Mouse (Mus musculus) lung, postnatal 0 days (tissue): ENCODE results near the gene Tmem8. TPM values are rescaled to one million over a fixed set of nuclear protein-coding genes. Genes with fewer than 3 reads are reported as not detected.
"Not testable (repeated sequence)": the region's sequence is repeated elsewhere in the genome, so short reads cannot be mapped to it uniquely, and the experiment has no call there.

ENCODE experiments used
- ATAC-seq: fragments of 200-750 bp; cut with Nextera tagmentation; 2 replicates; pipeline ENCODE4 v1.8.0; 2017; ENCODE audit warnings: moderate library complexity
- DNase-seq: peaks from one replicate; pipeline ENCODE4 v3.0.0-alpha.2; 2016; ENCODE audit warnings: low spot score
- H3K27ac ChIP-seq: fragments of 300-500 bp; sonication (generic); 2 replicates; pipeline ENCODE4 v1.5.1; 2014; ENCODE audit warnings: antibody characterized with exemption, mild to moderate bottlenecking, low read length, mixed read lengths
- H3K27me3 ChIP-seq: fragments of 300-500 bp; sonication (generic); replicated peaks from 2 replicates; pipeline ENCODE4 v1.6.1; 2014; ENCODE audit warnings: low read length, mixed read lengths; ENCODE audit not compliant: insufficient read depth
- H3K36me3 ChIP-seq: fragments of 300-500 bp; sonication (generic); 2 replicates; pipeline ENCODE4 v1.6.1; 2014; ENCODE audit warnings: low read length, mixed read lengths; ENCODE audit not compliant: insufficient read depth
- H3K4me1 ChIP-seq: fragments of 300-500 bp; sonication (generic); 2 replicates; pipeline ENCODE4 v1.6.1; 2014; ENCODE audit warnings: antibody characterized with exemption, low read depth, low read length, mixed read lengths; ENCODE audit not compliant: insufficient read depth
- H3K4me2 ChIP-seq: fragments of 300-500 bp; sonication (generic); replicated peaks from 2 replicates; pipeline ENCODE4 v1.6.1; 2014; ENCODE audit warnings: low read depth, mild to moderate bottlenecking, low read length, moderate library complexity, mixed read lengths
- H3K4me3 ChIP-seq: fragments of 300-500 bp; sonication (generic); 2 replicates; pipeline ENCODE4 v1.5.1; 2014; ENCODE audit warnings: low read depth, low read length
- H3K9ac ChIP-seq: fragments of 300-500 bp; sonication (generic); replicated peaks from 2 replicates; pipeline ENCODE4 v1.6.1; 2014; ENCODE audit warnings: low read depth, mild to moderate bottlenecking
- H3K9me3 ChIP-seq: fragments of 300-500 bp; sonication (generic); 2 replicates; pipeline ENCODE4 v1.6.1; 2016; ENCODE audit warnings: low read length, mixed read lengths
- CTCF ChIP-seq: IDR thresholded peaks from 2 replicates; pipeline ENCODE4 v1.5.1; 2016; ENCODE audit warnings: antibody characterized with exemption, mild to moderate bottlenecking
- EP300 ChIP-seq: IDR thresholded peaks from 2 replicates; pipeline ENCODE4 v1.6.1; 2016; ENCODE audit warnings: antibody characterized with exemption, mild to moderate bottlenecking, control low read depth
- whole genome bisulfite sequencing: fragments of 180-500 bp; shearing (Covaris S2); extraction: QIAGEN DNeasy Blood & Tissue Kit; methylation state at CpG from one replicate; pipeline ENCODE4 v1.1.7; 2014; 5-methylcytosine and 5-hydroxymethylcytosine counted together
- polyA plus RNA-seq: library from polyadenylated mRNA; unstranded; fragments of >200 nt; fragmentation: Nextera tagmentation; extraction: Ambion mirVana; gene quantifications from 2 replicates; pipeline ENCODE4 v1.2.1, GENCODE M21; 2015

Tmem8 gene
- polyA plus RNA-seq, 1 experiment from 2014 or later = 7.9 TPM

DNA sequence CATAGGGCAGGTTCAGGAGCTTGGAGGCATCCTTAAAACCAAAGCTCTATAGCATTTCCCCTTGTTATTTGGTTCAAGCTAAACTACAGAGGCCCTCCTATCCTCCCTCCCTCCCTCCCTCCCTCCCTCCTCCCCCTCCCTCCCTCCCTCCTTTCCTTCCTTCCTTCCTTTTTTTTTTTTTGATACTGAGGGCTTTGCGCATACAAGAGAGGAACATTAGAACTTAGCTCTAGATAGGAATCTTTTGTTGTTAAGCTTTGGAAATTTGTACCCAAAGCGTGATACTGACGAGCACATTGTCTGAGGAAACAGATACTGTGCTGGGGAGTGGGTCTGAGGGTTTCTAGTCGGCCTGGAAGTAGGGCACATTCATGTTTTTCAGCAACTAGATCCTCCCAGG lies 7.5 kb upstream of the Tmem8 start:
- no peak overlapping the region for H3K4me3 ChIP-seq
- ATAC-seq (no peak), DNase-seq (no peak)
- WGBS = 39% methylated on average over 4 of the region's 4 CpGs
- no peaks in the 10 kb centered on the region for H3K9me3 ChIP-seq
- no peak overlapping the region for H3K27ac ChIP-seq
- H3K4me1 ChIP-seq = no peaks in the 10 kb centered on the region
- H3K36me3 ChIP-seq = no peaks in the 10 kb centered on the region
- H3K4me2 ChIP-seq = no peak overlapping the region
- H3K9ac ChIP-seq = no peak overlapping the region
- no peak for TF ChIP-seq CTCF
- no peak for TF ChIP-seq EP300
- H3K27me3 ChIP-seq = no peaks in the 10 kb centered on the region

GRCm38 (mm10) chr17:26110156-26110555 lies 2.9 kb upstream of the Tmem8 start:
- H3K4me2 ChIP-seq = no peak overlapping the region
- H3K9me3 ChIP-seq = no peaks in the 10 kb centered on the region
- TF ChIP-seq CTCF (no peak), EP300 (no peak)
- 28% methylated on average over 4 of the region's 4 CpGs for WGBS
- no peak for DNase-seq
- no peaks in the 10 kb centered on the region for H3K4me1 ChIP-seq
- no peaks in the 10 kb centered on the region for H3K36me3 ChIP-seq
- no peak overlapping the region for H3K4me3 ChIP-seq
- H3K9ac ChIP-seq = no peak overlapping the region
- no peak for ATAC-seq
- peaks cover 24% of the 10 kb centered on the region for H3K27me3 ChIP-seq
- H3K27ac ChIP-seq = no peak overlapping the region

- Histone ChIP-seq H3K4me2 (no peak overlapping the region), H3K4me1 (no peaks in the 10 kb centered on the region), H3K36me3 (no peaks in the 10 kb centered on the region), H3K4me3 (no peak overlapping the region), H3K27ac (no peak overlapping the region), H3K27me3 (peaks cover 29% of the 10 kb centered on the region), H3K9me3 (no peaks in the 10 kb centered on the region), H3K9ac (no peak overlapping the region)
- 10% methylated on average over 4 of the region's 4 CpGs for WGBS
- DNase-seq (no peak), ATAC-seq (no peak)
- TF ChIP-seq EP300 = no peak
- TF ChIP-seq CTCF = no peak
Observed at GRCm38 (mm10) chr17:26111024-26111423, 2.1 kb upstream of the Tmem8 start.

DNA sequence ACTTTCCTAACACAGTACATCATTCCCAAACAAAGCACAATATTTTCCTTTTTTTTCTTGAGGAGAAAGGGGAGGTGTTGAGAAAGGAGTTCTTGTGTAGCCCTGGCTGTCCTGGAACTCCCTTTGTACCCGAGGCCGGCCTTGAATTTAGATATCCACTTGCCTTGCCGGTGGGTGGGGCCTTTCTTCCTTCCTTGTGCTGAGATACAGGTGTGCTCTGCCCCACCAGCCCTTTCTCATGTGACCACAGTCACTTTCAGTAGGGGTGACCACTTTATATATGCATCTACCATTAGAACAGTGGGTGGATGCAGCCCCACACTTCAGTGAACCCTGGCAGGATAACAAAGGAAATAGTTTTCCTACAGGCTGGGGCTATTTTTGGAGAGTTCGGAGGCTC lies 1.4 kb upstream of the Tmem8 start:
- Histone ChIP-seq H3K4me3 (no peak overlapping the region), H3K27ac (no peak overlapping the region), H3K9ac (no peak overlapping the region), H3K4me1 (no peaks in the 10 kb centered on the region), H3K4me2 (no peak overlapping the region), H3K27me3 (peaks cover 29% of the 10 kb centered on the region), H3K9me3 (no peaks in the 10 kb centered on the region), H3K36me3 (no peaks in the 10 kb centered on the region)
- no peak for ATAC-seq
- DNase-seq = no peak
- 16% methylated on average over 4 of the region's 4 CpGs for WGBS
- TF ChIP-seq CTCF = no peak
- no peak for TF ChIP-seq EP300

GRCm38 (mm10) chr17:26112751-26113150 lies 348 bp upstream of the Tmem8 start:
- Histone ChIP-seq H3K27me3 (peaks cover 29% of the 10 kb centered on the region), H3K4me3 (peak overlapping the region; percentile 62), H3K4me2 (peak overlapping the region; percentile 93), H3K9ac (no peak overlapping the region), H3K36me3 (no peaks in the 10 kb centered on the region), H3K4me1 (no peaks in the 10 kb centered on the region), H3K27ac (no peak overlapping the region), H3K9me3 (no peaks in the 10 kb centered on the region)
- 19% methylated on average over 14 of the region's 14 CpGs for WGBS
- ATAC-seq = no peak
- no peak for DNase-seq
- no peak for TF ChIP-seq CTCF

- ATAC-seq (no peak), DNase-seq (no peak)
- peak overlapping the region; percentile 93 for H3K4me2 ChIP-seq
- H3K4me3 ChIP-seq = peak overlapping the region; percentile 62
- TF ChIP-seq EP300 = no peak
- TF ChIP-seq CTCF = no peak
- no peaks in the 10 kb centered on the region for H3K4me1 ChIP-seq
- H3K9ac ChIP-seq = 0 out of 2 replicates have a peak overlapping the region, but pooled peaks have one; percentile 5
- no peaks in the 10 kb centered on the region for H3K36me3 ChIP-seq
- H3K9me3 ChIP-seq = no peaks in the 10 kb centered on the region
- no peak overlapping the region for H3K27ac ChIP-seq
- H3K27me3 ChIP-seq = peaks cover 29% of the 10 kb centered on the region
- WGBS = 16% methylated on average over 8 of the region's 8 CpGs
Observed at GRCm38 (mm10) chr17:26114061-26114460, 962 bp downstream of the Tmem8 start.

DNA sequence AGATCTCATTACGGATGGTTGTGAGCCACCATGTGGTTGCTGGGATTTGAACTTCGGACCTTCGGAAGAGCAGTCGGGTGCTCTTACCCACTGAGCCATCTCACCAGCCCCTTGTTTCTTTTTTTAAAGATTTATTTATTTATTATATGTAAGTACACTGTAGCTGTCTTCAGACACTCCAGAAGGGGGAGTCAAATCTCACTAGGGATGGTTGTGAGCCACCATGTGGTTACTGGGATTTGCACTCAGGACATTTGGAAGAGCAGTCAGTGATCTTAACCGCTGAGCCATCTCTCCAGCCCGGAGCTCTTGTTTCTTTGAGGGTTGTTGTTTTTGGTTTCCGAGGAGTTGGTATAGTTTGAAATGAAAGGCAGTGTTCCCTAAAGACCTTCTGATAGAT lies 1.4 kb downstream of the Tmem8 start:
- not testable (repeated sequence) for H3K4me1 ChIP-seq, DNase-seq, H3K4me2 ChIP-seq, H3K9ac ChIP-seq, H3K9me3 ChIP-seq, H3K4me3 ChIP-seq, H3K36me3 ChIP-seq, ATAC-seq, H3K27ac ChIP-seq
- TF ChIP-seq CTCF = 0 out of 2 replicates have a peak, but pooled peaks have one; percentile 2
- 61% methylated on average over 7 of the region's 7 CpGs for WGBS
- peaks cover 29% of the 10 kb centered on the region for H3K27me3 ChIP-seq
